Mouse (Mus musculus): ENCODE results near the gene Svop. TPM values are rescaled to one million over a fixed set of nuclear protein-coding genes. Genes with fewer than 3 reads are reported as not detected.

The Svop gene
- polyA plus RNA-seq (2016; fragmentation: Nextera tagmentation; extraction: Ambion mirVana): 8.9 and 17.7 TPM in 2 replicates

DNA sequence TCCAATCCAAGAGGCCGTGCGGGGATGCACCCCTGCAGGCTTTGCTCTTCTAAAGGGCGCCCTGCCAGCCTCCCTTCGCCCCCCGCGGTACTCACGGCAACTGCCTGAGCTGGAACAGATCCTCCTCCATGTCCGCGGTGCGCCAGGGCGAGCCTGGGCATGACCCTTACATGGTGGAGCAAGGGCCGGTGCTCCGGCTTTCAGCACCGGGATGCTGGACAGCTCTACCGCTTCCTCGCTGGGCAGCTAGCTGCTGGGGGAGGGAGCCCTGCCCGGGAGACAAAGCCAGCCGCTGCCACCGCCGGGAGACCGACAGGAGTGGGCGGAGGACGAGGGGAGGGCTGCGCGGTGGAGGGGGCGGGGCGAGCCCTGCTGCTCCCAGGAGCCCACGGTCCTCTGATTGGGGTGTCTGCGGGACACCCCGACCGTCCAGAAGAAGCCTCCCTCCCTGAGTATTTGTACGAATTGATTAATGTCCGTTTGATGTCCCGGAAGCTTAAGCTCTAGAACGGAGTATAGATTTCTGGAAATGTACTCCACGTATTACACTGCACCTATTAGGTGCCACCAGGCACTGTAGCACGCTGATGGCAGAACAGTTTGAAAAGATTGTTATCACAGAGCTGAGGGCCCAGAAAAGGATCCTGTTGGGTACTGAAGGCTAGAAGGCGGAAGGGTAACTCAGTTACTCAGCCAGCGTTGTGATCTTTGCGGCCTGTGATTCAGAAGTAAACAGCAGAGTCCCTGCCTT lies at the start of gene Svop:
Gene Svop, minus strand, starts transcription at position 514 of the 751 bp plus-strand sequence.
- H3K36me3 ChIP-seq: no peaks in the 10 kb centered on the region
- H3K9me3 ChIP-seq (replicated peaks): no peaks in the 10 kb centered on the region
- 2% methylated on average over 40 of the region's 40 CpGs for WGBS
- no peaks in the 10 kb centered on the region; the same call in 1 of the 2 replicates for H3K27me3 ChIP-seq (ENCODE audit: low read depth, poor library complexity, severe bottlenecking)
- H3K4me3 ChIP-seq: peak within 1 kb of the TSS; percentile 60
- peaks cover 17% of the 10 kb centered on the region for H3K4me1 ChIP-seq
- peak within 1 kb of the TSS; percentile 84 for H3K27ac ChIP-seq (replicated peaks)
- DNase-seq (ENCODE audit: low spot score): peak; percentile 87

DNA sequence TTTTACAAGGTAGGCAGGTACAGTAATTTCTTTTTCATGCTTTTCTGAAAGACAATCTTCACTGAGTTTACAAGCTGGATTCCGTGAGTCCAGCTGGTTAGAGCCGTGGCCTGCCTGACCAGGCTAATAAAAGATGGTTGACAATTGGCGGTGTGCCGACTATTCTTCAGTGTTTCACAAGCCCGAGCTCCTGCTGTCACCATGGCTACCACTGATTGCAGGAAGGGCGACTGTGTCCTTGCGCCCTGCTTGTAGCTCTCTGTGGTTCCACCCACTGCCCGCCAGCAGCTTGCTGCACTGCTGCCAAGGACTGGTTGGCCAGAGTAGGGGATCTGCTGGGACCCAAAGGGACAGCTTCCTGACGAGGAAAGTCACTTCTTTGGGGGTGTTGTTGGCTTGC lies 47.8 kb upstream of the Svop start:
- DNase-seq (ENCODE audit: low spot score): peak; percentile 24
- H3K4me1 ChIP-seq: peaks cover 24% of the 10 kb centered on the region
- WGBS: 68% methylated on average over 9 of the region's 9 CpGs
- peaks cover 65% of the 10 kb centered on the region for H3K36me3 ChIP-seq
- H3K27me3 ChIP-seq (ENCODE audit: low read depth, poor library complexity, severe bottlenecking): no peaks in the 10 kb centered on the region
- no peak overlapping the region for H3K27ac ChIP-seq (replicated peaks)
- no peaks in the 10 kb centered on the region for H3K9me3 ChIP-seq (replicated peaks)
- H3K4me3 ChIP-seq: no peak overlapping the region

DNA sequence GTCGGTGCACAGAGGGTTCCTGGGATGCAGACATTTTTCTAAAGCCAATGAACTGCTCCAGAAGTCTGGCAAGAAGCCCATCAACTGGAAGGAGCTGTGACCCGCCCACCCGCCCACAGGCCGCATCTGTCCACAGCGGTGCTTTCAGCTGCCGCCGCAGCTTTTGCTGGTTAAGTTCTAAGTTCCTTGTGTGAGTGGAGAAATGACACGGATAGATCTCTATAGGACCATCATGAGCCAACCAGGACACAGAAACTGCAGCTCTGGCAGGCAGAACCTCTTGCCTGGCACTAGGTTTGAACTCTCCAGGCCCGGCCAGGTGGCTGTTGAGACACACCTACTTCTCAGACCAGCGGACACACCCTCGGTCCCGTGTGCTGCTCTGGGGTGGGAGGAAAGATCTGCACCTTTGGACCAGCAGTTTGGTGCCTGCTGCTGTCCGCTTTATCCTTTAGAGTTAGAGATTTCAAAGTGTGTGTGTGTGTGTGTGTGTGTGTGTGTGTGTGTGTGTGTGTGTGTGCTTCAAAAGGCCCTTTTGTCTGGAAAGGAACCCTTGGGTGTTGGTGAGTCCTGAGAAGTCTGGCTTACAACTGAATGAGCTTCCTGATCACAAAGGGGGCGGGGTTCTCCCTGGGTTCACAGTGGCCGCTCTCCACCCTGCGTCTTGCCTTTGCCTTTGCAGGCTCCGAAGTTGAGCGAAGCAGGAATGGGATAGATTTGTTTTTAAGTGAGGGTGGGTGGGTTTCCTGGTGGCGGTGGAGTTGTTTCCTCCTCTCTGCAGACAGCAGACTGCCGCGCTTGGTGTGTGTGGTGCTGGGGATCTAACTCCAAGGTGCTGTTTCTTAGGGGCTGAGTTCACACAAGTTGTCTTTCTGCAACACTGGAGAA lies 47.2 kb upstream of the Svop start:
- Histone ChIP-seq H3K4me3 (no peak overlapping the region), H3K36me3 (peaks cover 71% of the 10 kb centered on the region), H3K4me1 (peaks cover 23% of the 10 kb centered on the region), H3K27me3 (ENCODE audit: low read depth, poor library complexity, severe bottlenecking) (no peaks in the 10 kb centered on the region), H3K9me3 (replicated peaks) (no peaks in the 10 kb centered on the region), H3K27ac (replicated peaks) (peak overlapping the region; percentile 10; the same call in 1 of the 2 replicates)
- WGBS: 89% methylated on average over 21 of the region's 21 CpGs
- DNase-seq (ENCODE audit: low spot score): no peak

DNA sequence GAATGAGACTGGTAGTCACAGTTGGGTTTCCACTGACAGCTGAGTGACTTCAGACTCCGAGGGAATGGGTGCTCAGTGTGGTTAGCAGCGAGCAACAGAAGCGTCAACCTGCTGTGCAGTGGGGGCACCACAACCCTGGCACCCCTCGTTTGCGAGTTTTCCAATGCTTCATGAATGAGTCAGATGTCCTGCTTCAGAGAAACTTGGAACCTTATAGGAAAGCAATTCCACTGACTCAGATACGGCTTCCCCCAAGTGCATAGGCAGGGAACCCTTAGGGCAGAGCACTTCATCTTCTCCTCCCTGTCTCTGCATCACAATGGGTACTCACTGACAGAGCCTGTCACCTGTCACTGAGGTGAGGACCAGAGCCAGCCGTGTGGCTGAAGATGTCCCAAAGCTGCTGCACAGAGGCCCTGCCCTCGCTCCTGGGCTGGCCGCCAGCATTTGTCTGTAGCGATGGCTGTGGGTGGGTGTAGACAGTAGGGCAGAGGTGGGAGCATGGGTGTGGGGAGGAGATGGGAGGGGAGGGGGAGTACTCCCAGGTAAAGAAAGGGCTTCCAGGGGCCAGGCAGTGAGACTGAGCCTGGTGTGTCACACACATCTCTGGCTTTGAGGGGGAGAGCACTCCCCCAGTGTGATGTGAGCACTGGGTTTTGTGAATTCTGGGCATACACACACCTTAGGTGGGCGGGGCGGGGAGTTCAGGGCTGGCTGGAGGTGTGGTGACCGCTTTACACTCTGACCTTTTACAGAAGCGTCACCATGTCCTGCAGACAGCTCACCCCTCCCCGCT lies 46.3 kb upstream of the Svop start:
- Histone ChIP-seq H3K27me3 (ENCODE audit: low read depth, poor library complexity, severe bottlenecking) (no peaks in the 10 kb centered on the region), H3K9me3 (replicated peaks) (no peaks in the 10 kb centered on the region), H3K4me3 (no peak overlapping the region), H3K36me3 (peaks cover 78% of the 10 kb centered on the region), H3K27ac (replicated peaks) (no peak overlapping the region), H3K4me1 (peaks cover 30% of the 10 kb centered on the region)
- DNase-seq (ENCODE audit: low spot score): no peak
- WGBS: 95% methylated on average over 15 of the region's 15 CpGs

DNA sequence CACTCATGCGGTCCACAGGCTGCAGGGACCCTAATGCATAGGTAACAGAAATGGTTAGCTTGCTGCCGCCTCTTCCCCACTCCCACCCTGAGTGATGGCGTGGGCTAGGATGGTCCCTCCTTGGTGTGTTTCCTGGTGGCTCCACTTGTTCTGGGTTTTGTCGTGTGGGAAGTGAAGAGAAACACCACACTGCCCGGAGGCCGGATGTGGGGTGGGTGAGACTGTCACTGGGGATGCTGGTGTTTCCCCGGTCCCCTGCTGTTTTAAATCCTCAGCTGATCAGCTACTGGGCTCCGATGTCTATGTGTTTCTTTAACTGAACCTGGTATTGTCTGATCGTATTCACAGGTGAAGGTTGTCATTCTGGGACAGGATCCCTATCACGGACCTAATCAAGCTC lies 44.1 kb upstream of the Svop start:
- Histone ChIP-seq H3K36me3 (peaks cover 80% of the 10 kb centered on the region), H3K9me3 (replicated peaks) (no peaks in the 10 kb centered on the region)
- WGBS: 90% methylated on average over 10 of the region's 10 CpGs

DNA sequence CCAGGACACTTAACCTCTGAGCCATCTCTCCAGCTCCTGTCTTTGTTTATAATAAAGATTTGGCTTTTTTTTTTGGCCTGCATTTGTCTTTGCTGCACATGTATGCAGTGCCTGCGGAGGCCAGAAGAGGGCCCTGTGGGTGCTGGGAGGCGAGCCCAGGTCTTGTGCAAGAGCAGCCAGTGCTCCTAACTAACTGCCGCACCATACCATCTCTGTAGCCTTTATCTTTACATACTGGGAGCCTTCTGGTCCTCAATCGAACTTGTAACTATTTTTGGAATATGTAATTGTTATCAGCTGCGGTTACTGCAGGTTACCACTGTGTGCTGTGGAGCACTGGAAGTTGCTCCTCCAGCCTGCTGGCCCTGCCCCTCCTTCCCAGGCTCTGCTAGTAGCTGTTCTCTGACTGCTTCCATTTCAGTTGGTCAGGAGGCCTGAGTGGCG lies 42.7 kb upstream of the Svop start:
- H3K9me3 ChIP-seq (replicated peaks): no peaks in the 10 kb centered on the region
- DNase-seq (ENCODE audit: low spot score): peak; percentile 27
- H3K27ac ChIP-seq (replicated peaks): no peak overlapping the region
- H3K27me3 ChIP-seq (ENCODE audit: low read depth, poor library complexity, severe bottlenecking): no peaks in the 10 kb centered on the region
- WGBS: 67% methylated on average over 6 of the region's 6 CpGs
- no peak overlapping the region for H3K4me3 ChIP-seq
- peaks cover 66% of the 10 kb centered on the region for H3K36me3 ChIP-seq
- peaks cover 53% of the 10 kb centered on the region for H3K4me1 ChIP-seq

More for the DNA sequence above, 44.1 kb upstream of the Svop start:
- DNase-seq (ENCODE audit: low spot score): no peak
- Histone ChIP-seq H3K27ac (replicated peaks) (no peak overlapping the region), H3K27me3 (ENCODE audit: low read depth, poor library complexity, severe bottlenecking) (no peaks in the 10 kb centered on the region), H3K4me1 (peaks cover 48% of the 10 kb centered on the region), H3K4me3 (no peak overlapping the region)

DNA sequence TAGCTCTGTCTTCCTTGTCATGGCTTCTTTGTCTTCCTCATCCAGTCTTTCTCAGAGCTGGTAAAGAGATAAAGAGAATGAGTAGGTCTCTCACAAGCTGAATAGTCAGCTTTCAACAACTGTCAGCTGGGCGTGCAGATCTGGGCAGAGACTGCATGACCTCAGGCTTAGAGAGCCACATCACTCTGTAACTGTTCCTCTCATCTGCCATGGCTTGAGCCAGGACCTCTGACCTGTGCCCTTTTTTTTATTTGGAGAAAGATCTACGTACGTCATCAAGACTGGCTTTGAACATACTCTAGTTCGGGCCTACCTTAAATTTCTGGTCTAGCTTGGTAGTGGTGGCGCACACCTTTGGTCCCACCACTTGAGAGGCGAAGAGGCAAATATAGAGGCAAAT lies 41.5 kb upstream of the Svop start:
- Histone ChIP-seq H3K4me1 (peaks cover 49% of the 10 kb centered on the region), H3K4me3 (peak overlapping the region; percentile 91), H3K9me3 (replicated peaks) (no peaks in the 10 kb centered on the region), H3K27ac (replicated peaks) (no peak overlapping the region), H3K27me3 (ENCODE audit: low read depth, poor library complexity, severe bottlenecking) (no peaks in the 10 kb centered on the region), H3K36me3 (peaks cover 53% of the 10 kb centered on the region)
- no peak for DNase-seq (ENCODE audit: low spot score)
- WGBS: 81% methylated on average over 6 of the region's 6 CpGs

DNA sequence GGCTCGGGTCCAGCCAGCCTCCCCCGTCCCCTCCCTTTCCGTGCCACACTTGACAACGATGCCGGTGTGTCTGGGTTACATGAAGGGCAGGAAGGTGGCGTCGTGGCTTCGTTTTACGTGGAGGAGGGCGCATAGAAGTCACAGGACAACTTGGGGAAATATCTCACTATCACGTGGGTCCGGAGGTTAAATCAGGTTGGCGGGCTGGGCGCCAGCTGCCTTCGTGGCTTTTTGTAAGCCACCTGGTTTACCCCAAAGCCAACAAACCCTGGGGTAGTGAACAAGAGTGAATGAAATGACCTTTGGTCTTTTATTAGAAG lies 40.1 kb upstream of the Svop start:
- H3K4me1 ChIP-seq: peaks cover 62% of the 10 kb centered on the region
- 3% methylated on average over 15 of the region's 15 CpGs for WGBS

DNA sequence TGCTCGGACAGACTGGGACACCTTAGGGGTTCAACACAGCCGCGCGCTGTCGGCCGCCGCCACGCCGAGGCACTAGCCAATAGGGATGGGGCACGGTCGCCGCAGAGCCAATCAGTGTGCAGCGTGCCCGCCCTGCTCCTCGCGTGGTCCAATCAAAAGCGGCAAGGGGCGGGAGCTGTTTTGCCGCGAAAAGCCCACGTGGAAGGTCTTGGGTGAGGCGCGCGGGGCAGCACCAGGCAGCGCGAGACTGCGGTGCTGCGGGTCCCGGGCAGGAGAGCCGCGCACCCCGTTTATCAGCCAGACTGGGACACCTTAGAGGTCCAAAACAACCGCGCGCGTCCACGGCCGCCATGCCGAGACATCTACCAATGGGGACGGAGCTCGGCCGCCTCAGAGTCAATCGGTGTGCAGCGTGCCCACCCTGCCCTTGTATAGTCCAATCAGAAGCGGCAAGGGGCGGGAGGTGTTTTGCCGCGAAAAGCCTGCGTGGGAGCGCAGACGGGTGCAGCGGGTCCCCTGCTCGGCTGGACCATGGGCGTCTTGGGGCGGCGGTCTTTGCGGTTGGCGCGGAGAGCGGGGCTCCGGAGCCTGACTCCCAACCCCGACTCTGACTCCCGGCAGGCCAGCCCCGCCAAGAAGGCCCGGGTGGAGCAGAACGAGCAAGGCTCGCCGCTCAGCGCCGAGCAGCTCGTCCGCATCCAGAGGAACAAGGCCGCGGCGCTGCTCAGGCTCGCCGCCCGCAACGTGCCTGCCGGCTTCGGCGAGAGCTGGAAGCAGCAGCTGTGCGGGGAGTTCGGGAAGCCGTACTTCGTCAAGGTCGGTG lies 39.5 kb upstream of the Svop start:
- H3K36me3 ChIP-seq: peaks cover 39% of the 10 kb centered on the region
- peak overlapping the region; percentile 89 for H3K27ac ChIP-seq (replicated peaks)
- DNase-seq (ENCODE audit: low spot score): peak; percentile 95
- H3K4me1 ChIP-seq: peaks cover 65% of the 10 kb centered on the region
- under 1% methylated on average over 87 of the region's 87 CpGs for WGBS
- peak overlapping the region; percentile 91 for H3K4me3 ChIP-seq
- H3K9me3 ChIP-seq (replicated peaks): no peaks in the 10 kb centered on the region
- no peaks in the 10 kb centered on the region for H3K27me3 ChIP-seq (ENCODE audit: low read depth, poor library complexity, severe bottlenecking)

More for the DNA sequence above, 40.1 kb upstream of the Svop start:
- Histone ChIP-seq H3K4me3 (peak overlapping the region; percentile 91), H3K36me3 (peaks cover 40% of the 10 kb centered on the region), H3K27ac (replicated peaks) (peak overlapping the region; percentile 89), H3K9me3 (replicated peaks) (no peaks in the 10 kb centered on the region), H3K27me3 (ENCODE audit: low read depth, poor library complexity, severe bottlenecking) (no peaks in the 10 kb centered on the region)
- DNase-seq (ENCODE audit: low spot score): no peak

DNA sequence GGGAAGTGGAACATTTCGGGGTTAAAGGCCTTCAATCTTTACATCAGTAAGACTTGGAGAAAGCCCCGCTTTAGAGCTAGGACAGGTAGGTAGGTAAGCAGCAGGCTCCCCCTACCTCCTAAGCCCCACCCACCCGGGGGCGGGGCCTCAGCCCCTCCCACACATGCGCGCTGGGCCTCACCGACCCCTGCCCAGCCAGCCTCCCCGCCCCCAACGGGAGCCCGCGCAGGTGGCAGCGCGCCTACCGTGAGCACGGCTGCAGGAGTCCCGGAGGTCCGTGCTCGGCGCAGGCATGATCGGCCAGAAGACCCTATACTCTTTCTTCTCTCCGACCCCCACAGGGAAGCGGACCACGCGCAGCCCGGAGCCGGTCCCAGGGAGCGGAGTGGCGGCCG lies 38.8 kb upstream of the Svop start, which contains the start of gene Ung:
Gene Ung, plus strand, starts transcription at position 176 of the 395 bp plus-strand sequence.
- DNase-seq (ENCODE audit: low spot score): peak; percentile 69
- H3K27me3 ChIP-seq (ENCODE audit: low read depth, poor library complexity, severe bottlenecking): no peaks in the 10 kb centered on the region
- H3K4me3 ChIP-seq: peak within 1 kb of the TSS; percentile 91
- WGBS: under 1% methylated on average over 29 of the region's 29 CpGs
- peaks cover 39% of the 10 kb centered on the region for H3K36me3 ChIP-seq
- no peaks in the 10 kb centered on the region for H3K9me3 ChIP-seq (replicated peaks)
- H3K4me1 ChIP-seq: peaks cover 65% of the 10 kb centered on the region
- peak within 1 kb of the TSS; percentile 89 for H3K27ac ChIP-seq (replicated peaks)

DNA sequence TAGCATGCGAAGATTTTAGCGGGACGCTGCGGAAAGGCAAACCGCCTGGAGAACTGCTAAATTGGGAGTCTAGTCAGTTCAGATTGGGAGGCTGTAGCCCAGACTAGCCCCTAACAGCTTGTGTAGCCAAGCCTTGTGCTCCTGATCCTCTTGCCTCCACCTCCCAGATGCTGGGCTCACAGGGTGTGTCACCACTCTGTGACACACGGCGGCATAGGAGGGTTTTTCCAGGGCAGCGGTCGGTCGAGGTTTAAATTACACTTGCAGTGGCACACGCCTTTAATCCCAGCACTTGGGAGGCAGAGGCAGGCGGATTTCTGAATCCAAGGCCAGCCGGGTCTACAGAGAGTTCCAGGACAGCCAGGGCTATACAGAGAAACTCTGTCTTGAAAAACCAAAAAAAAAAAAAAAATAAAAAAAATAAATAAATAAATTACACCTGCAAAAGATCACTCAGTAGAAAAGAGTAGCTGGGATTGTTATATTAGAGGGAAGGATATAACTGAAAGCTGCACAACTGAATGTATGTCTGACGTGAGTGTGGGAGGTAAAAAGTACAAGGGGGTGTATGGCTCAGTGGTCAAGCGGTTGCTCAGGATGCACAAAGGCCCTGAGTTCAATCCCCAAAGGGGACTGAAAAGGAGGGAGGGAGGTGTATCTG lies 38.3 kb upstream of the Svop start:
- peak overlapping the region; percentile 91 for H3K4me3 ChIP-seq
- WGBS: 79% methylated on average over 15 of the region's 15 CpGs
- H3K4me1 ChIP-seq: peaks cover 65% of the 10 kb centered on the region
- H3K27ac ChIP-seq (replicated peaks): peak overlapping the region; percentile 89; the same call in 1 of the 2 replicates
- peaks cover 40% of the 10 kb centered on the region for H3K36me3 ChIP-seq
- no peak for DNase-seq (ENCODE audit: low spot score)
- H3K27me3 ChIP-seq (ENCODE audit: low read depth, poor library complexity, severe bottlenecking): no peaks in the 10 kb centered on the region
- no peaks in the 10 kb centered on the region for H3K9me3 ChIP-seq (replicated peaks)

Measured in midbrain, embryonic 10.5 days (tissue).